Mouse (Mus musculus): Measurements from ENCODE around the gene Hist1h2bk. TPM values are rescaled to one million over a fixed set of nuclear protein-coding genes. Genes with fewer than 3 reads are reported as not detected.
"Not testable (repeated sequence)": the region's sequence is repeated elsewhere in the genome, so short reads cannot be mapped to it uniquely, and the experiment has no call there.

The Hist1h2bk gene
- polyA plus RNA-seq, 1 experiment from 2014 or later = 0.97 TPM

DNA sequence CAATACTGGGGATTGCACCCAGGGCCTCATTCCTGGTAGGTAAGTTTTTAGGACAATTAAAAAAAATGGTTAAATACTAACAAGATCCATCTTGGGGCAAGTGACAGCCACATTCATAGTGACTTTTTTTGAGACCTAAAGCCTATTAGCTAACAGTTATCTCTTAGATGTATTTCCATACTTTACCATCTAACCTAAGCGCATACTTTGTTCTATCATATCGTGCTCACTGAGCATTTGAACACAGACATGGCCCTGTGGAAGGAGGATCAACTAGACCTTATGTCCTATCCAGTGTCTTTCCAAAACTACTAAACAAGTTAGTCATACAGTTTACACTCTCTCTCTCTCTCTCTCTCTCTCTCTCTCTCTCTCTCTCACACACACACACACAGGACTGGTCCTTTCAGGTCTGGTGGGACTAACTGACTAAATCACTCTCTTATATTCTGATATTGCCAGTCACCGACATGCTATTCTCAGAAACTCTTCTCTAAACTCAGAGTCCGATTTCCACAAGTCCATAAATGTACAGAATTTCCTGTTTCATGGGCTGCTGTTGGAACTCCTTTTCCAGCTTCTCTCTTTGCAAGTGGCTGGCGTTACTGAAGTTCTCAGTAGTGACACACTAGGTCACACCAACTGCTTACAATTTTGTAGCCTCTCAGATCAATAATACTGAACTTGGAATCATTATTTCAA is 1.8 kb upstream of the Hist1h2bk start:
- Histone ChIP-seq H3K4me2 (peak overlapping the region; percentile 70; the same call in 1 of the 2 replicates), H3K9me3 (replicated peaks) (no peaks in the 10 kb centered on the region), H3K27me3 (replicated peaks) (no peaks in the 10 kb centered on the region), H3K9ac (replicated peaks) (no peak overlapping the region), H3K4me1 (peaks cover 18% of the 10 kb centered on the region), H3K36me3 (no peaks in the 10 kb centered on the region), H3K27ac (replicated peaks) (no peak overlapping the region), H3K4me3 (replicated peaks) (no peak overlapping the region)
- 53% methylated on average over 5 of the region's 5 CpGs for WGBS
- no peak for ATAC-seq (ENCODE audit: low FRiP score)

- Histone ChIP-seq H3K36me3 (no peaks in the 10 kb centered on the region), H3K9ac (replicated peaks) (0 out of 2 replicates have a peak overlapping the region, but pooled peaks have one; percentile 14), H3K27me3 (replicated peaks) (no peaks in the 10 kb centered on the region), H3K4me2 (peak overlapping the region; percentile 70), H3K4me1 (peaks cover 13% of the 10 kb centered on the region), H3K4me3 (replicated peaks) (peak overlapping the region; percentile 40), H3K27ac (replicated peaks) (0 out of 2 replicates have a peak overlapping the region, but pooled peaks have one; percentile 5), H3K9me3 (replicated peaks) (no peaks in the 10 kb centered on the region)
- WGBS = under 1% methylated on average over 14 of the region's 14 CpGs
- ATAC-seq (ENCODE audit: low FRiP score) = no peak
Observed at GRCm38 (mm10) chr13:22034443-22035266, 1.0 kb upstream of the Hist1h2bk start.

DNA sequence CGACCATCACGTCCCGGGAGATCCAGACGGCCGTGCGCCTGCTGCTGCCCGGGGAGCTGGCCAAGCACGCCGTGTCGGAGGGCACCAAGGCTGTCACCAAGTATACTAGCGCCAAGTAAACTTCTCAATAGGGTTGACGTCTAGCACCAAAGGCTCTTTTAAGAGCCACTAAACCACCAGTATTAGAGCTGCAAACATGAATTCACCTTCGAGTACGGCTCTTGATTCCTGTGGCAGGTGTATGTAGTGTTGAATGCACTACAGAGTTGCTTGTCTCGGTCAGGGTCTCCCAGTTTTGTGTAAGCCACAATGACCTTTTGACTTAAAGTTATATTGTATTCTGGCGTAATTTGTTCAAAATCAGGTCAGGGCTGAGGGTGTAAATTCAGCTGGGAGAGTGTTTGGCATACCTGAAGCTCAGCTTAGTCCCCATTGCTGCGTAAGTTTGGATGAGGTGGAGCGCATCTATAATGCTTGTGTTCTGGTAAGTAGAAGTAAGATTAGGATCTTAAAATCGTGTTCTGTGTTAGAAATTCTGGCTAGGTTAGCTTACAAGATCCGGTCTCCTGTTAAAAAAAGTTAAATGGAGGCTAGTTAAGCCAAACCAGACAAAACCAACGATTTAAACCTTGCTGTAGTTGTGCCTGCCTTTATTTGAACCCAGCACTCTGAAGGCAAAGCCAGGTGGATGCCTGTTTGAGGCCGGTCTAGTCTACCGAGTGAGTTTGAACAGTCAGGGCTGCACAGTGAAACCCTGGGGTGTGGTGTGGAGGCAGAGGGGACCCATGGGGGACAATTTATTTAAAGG is 683 bp downstream of the Hist1h2bk start:
- WGBS = 1% methylated on average over 22 of the region's 23 CpGs
- H3K27me3 ChIP-seq (replicated peaks) = no peaks in the 10 kb centered on the region
- ATAC-seq (ENCODE audit: low FRiP score) = peak; percentile 29
- peaks cover 22% of the 10 kb centered on the region for H3K4me1 ChIP-seq
- H3K4me3 ChIP-seq (replicated peaks) = peak overlapping the region; percentile 40
- H3K9me3 ChIP-seq (replicated peaks) = no peaks in the 10 kb centered on the region
- no peaks in the 10 kb centered on the region for H3K36me3 ChIP-seq
- H3K9ac ChIP-seq (replicated peaks) = peak overlapping the region; percentile 44
- peak overlapping the region; percentile 70 for H3K4me2 ChIP-seq
- H3K27ac ChIP-seq (replicated peaks) = peak overlapping the region; percentile 63; the same call in 1 of the 2 replicates

GRCm38 (mm10) chr13:22036986-22037385 is 1.3 kb downstream of the Hist1h2bk start:
- H3K4me3 ChIP-seq (replicated peaks) = 0 out of 2 replicates have a peak overlapping the region, but pooled peaks have one; percentile 40

GRCm38 (mm10) chr13:22037415-22037814 is 1.7 kb downstream of the Hist1h2bk start:
- WGBS = 70% methylated on average over 2 of the region's 2 CpGs
- Histone ChIP-seq H3K9ac (replicated peaks) (no peak overlapping the region), H3K4me1 (peaks cover 30% of the 10 kb centered on the region), H3K27ac (replicated peaks) (no peak overlapping the region), H3K36me3 (no peaks in the 10 kb centered on the region), H3K27me3 (replicated peaks) (no peaks in the 10 kb centered on the region), H3K9me3 (replicated peaks) (no peaks in the 10 kb centered on the region), H3K4me3 (replicated peaks) (no peak overlapping the region), H3K4me2 (no peak overlapping the region)
- ATAC-seq (ENCODE audit: low FRiP score) = no peak

More at GRCm38 (mm10) chr13:22036986-22037385, 1.3 kb downstream of the Hist1h2bk start:
- no peaks in the 10 kb centered on the region for H3K27me3 ChIP-seq (replicated peaks)
- no peak overlapping the region for H3K27ac ChIP-seq (replicated peaks)
- ATAC-seq (ENCODE audit: low FRiP score) = no peak
- H3K9me3 ChIP-seq (replicated peaks) = no peaks in the 10 kb centered on the region
- 68% methylated on average over 3 of the region's 3 CpGs for WGBS
- H3K9ac ChIP-seq (replicated peaks) = no peak overlapping the region; the same call in 1 of the 2 replicates
- H3K4me1 ChIP-seq = peaks cover 26% of the 10 kb centered on the region
- H3K36me3 ChIP-seq = no peaks in the 10 kb centered on the region
- H3K4me2 ChIP-seq = peak overlapping the region; percentile 70

- no peak for ATAC-seq (ENCODE audit: low FRiP score)
- no peaks in the 10 kb centered on the region for H3K9me3 ChIP-seq (replicated peaks)
- H3K27me3 ChIP-seq (replicated peaks) = no peaks in the 10 kb centered on the region
- WGBS = 67% methylated on average over 5 of the region's 5 CpGs
- no peaks in the 10 kb centered on the region for H3K36me3 ChIP-seq
- peaks cover 37% of the 10 kb centered on the region for H3K4me1 ChIP-seq
- no peak overlapping the region for H3K9ac ChIP-seq (replicated peaks)
- H3K27ac ChIP-seq (replicated peaks) = no peak overlapping the region
- no peak overlapping the region for H3K4me2 ChIP-seq
- H3K4me3 ChIP-seq (replicated peaks) = no peak overlapping the region
Observed at GRCm38 (mm10) chr13:22039364-22039763, 3.7 kb downstream of the Hist1h2bk start.

GRCm38 (mm10) chr13:22039951-22040463 is 4.3 kb downstream of the Hist1h2bk start:
- Histone ChIP-seq H3K4me3 (replicated peaks) (no peak overlapping the region; the same call in 1 of the 2 replicates), H3K27me3 (replicated peaks) (no peaks in the 10 kb centered on the region), H3K27ac (replicated peaks) (no peak overlapping the region), H3K4me1 (peaks cover 32% of the 10 kb centered on the region), H3K9ac (replicated peaks) (no peak overlapping the region), H3K36me3 (no peaks in the 10 kb centered on the region), H3K4me2 (peak overlapping the region; percentile 78), H3K9me3 (replicated peaks) (no peaks in the 10 kb centered on the region)
- WGBS = 11% methylated on average over 2 of the region's 2 CpGs
- ATAC-seq (ENCODE audit: low FRiP score) = no peak

DNA sequence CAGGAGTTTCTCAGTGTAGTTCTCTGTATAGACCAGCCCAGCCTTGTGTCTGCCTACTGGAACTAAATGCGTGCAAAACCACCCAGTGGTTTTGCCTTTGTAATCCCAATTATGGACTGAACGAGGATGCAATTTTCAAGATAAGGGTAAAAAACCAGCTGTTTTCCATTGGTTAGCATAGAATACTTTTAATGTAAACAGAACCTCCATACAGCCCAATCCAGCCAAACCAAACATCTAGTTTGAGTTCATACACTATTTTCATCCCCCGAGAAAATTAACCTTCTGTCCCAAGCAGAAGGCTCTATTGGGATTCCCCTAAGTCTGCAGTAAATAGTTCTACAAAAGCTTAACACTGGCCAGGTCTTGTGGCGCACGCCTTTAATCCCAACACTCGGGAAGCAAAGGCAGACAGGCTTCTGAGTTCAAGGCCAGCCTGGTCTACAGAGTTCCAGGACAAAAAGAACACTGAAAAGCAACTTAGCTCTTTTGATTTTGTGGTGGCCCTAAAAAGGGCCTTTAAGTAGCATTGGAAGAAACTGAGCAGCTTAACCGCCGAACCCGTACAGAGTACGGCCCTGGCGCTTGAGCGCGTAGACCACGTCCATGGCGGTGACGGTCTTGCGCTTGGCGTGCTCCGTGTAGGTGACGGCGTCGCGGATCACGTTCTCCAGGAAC is 4.9 kb downstream of the Hist1h2bk start:
- Histone ChIP-seq H3K4me2 (peak overlapping the region; percentile 78), H3K4me1 (peaks cover 32% of the 10 kb centered on the region), H3K4me3 (replicated peaks) (peak overlapping the region; percentile 39), H3K27ac (replicated peaks) (peak overlapping the region; percentile 82), H3K9me3 (replicated peaks) (no peaks in the 10 kb centered on the region), H3K27me3 (replicated peaks) (no peaks in the 10 kb centered on the region), H3K36me3 (no peaks in the 10 kb centered on the region), H3K9ac (replicated peaks) (peak overlapping the region; percentile 36)
- peak; percentile 4 for ATAC-seq (ENCODE audit: low FRiP score)
- WGBS = under 1% methylated on average over 23 of the region's 24 CpGs

DNA sequence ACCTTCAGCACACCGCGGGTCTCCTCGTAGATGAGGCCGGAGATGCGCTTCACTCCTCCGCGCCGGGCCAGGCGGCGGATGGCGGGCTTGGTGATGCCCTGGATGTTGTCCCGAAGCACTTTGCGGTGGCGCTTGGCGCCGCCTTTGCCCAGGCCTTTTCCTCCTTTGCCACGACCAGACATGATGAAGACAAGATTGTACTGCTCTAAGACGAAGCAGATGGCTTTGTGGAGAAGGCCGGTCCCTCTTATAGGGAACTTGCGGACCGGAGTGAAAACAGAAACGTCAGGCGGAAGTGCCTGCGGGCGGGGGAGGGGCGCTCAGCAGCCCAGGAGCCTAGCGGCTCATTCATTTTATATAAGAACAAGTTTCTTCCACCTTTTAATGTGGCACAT is 5.5 kb downstream of the Hist1h2bk start, which contains the start of gene Hist1h4i:
Gene Hist1h4i (minus strand): TSS at position 221 of the 395 bp plus-strand sequence.
- peak within 1 kb of the TSS; percentile 36 for H3K9ac ChIP-seq (replicated peaks)
- peaks cover 31% of the 10 kb centered on the region for H3K4me1 ChIP-seq
- not testable (repeated sequence) for H3K36me3 ChIP-seq; H3K9me3 ChIP-seq (replicated peaks); H3K27me3 ChIP-seq (replicated peaks)
- H3K4me3 ChIP-seq (replicated peaks) = peak within 1 kb of the TSS; percentile 44
- peak; percentile 72 for ATAC-seq (ENCODE audit: low FRiP score)
- peak within 1 kb of the TSS; percentile 78 for H3K4me2 ChIP-seq
- WGBS = under 1% methylated on average over 25 of the region's 27 CpGs
- H3K27ac ChIP-seq (replicated peaks) = peak within 1 kb of the TSS; percentile 82

DNA sequence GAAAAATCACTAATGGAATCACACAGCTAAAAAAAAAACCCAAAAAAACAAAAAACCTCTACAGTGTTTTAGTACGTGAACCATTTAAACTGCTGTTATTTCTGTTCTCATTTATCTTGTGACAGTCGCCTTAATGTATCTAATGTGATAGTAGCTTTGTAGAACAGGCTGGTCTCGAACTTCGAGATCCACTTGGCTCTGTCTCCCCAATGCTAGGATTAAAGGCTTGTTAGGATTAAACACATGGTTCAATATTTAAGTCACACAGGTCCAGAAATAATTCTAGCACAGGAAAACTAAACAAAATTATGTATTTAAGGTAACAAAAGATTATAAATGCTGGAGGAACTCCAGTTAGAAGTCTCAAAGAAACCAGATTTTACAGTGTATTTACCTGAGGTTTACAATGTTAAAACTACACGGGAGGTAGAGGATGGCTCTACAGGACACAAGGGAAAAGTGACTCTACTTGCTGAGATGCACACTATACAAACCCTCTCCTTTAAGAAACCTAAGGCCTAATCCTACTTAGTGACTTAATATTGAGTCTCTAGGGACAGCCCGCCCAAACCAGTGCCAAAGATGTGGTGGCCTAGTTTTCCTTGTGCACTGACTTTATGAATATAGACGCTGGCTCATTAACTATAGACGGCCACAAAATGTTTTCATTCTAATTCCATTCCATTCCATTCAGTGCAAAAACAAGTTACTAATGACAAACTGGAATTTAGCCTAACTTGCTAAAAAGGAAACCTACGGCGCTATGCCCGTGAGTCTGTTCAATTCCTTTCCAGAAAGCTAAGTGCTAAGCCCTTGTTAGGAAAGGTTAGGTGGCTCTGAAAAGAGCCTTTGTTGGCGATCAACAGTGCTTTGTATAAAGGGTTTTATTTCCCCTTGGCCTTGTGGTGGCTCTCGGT is 6.2 kb downstream of the Hist1h2bk start:
- peaks cover 24% of the 10 kb centered on the region for H3K4me1 ChIP-seq
- H3K27ac ChIP-seq (replicated peaks) = peak overlapping the region; percentile 78
- H3K27me3 ChIP-seq (replicated peaks) = no peaks in the 10 kb centered on the region
- peak overlapping the region; percentile 26; the same call in 1 of the 2 replicates for H3K9ac ChIP-seq (replicated peaks)
- no peaks in the 10 kb centered on the region for H3K36me3 ChIP-seq
- peak overlapping the region; percentile 44 for H3K4me3 ChIP-seq (replicated peaks)
- no peak for ATAC-seq (ENCODE audit: low FRiP score)
- peak overlapping the region; percentile 78 for H3K4me2 ChIP-seq
- H3K9me3 ChIP-seq (replicated peaks) = no peaks in the 10 kb centered on the region
- WGBS = 3% methylated on average over 13 of the region's 13 CpGs

Measured in neural tube, embryonic 15.5 days (tissue).